Mouse (Mus musculus): ENCODE data around the gene Ino80b.
A peak's percentile ranks its signal among the peaks of the same experiment; 100 is the strongest.

Ino80b gene

GRCm38 (mm10) chr6:83084477-83084876 lies 40.8 kb downstream of the Ino80b start:
- DNase-seq (ENCODE audit: low spot score) = no peak

DNA sequence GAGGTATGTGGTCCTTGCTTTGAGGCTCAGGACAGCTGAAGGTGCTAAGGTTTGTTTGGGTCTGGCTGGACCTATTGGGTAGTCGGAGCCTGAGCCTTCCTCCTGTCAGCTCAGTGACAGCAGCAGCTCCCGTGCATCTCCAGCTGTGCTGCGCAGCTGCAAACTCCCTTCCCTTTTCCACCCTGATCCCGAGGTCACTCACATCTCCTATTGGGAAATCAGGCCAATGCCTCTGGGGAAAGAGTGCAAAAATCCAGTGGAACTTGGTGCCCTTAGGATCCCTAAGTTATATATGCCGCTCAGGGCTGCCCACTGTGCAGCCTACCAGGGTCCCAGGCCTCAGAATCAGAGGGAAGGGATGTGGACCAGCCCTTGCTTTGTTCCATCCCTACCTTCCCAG lies 41.7 kb downstream of the Ino80b start:
- no peak for DNase-seq (ENCODE audit: low spot score)

DNA sequence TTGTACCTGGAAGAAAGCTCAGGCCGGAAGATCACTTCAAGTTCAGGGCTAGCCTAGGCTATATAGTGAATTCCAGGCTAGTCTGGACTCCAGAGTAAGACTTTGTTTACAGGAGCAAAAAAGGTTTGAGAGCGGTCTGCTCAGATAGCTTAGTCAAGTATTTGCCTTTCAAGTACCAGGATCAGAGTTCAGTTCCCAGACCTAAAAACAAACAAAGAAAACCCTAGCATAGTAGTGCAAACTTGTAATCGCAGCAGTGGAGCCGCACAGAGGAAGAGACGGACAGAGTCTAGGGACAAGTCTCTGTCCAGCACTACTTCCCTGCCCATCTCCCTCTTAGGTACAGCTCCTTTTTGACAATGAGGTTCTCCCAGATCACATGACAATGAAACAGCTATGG lies 45.0 kb downstream of the Ino80b start:
- no peak for DNase-seq (ENCODE audit: low spot score)

DNA sequence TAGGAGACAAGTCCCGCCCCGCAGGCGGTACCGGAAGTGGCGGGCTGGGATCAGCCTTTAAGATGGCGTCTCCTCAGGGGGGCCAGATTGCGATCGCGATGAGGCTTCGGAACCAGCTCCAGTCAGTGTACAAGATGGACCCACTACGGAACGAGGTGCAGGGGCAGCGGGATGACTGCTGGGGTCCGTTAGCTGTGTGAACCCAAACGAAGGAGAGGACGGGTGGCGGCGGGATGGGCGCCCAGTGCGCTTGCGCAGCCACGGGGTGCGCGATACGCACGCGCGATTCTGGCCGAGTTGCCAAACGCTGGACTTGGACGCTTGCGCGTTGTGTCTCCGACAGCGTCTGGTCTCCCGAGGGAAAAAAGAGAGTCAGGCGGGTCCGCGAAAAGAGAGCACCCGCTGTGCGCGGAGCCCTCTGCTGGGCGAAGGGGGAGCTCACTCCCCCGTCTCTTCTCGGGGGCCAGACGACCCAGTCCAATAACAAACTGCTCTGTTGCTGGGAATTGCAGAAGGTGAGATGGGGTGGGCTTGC lies 46.8 kb downstream of the Ino80b start:
- DNase-seq (ENCODE audit: low spot score) = peak; percentile 99

- DNase-seq (ENCODE audit: low spot score) = peak; percentile 70
Measured at GRCm38 (mm10) chr6:83077630-83078323, 47.5 kb downstream of the Ino80b start, which contains the start of gene Pcgf1. TSS of gene Pcgf1 (plus strand) at chr6:83077869.

DNA sequence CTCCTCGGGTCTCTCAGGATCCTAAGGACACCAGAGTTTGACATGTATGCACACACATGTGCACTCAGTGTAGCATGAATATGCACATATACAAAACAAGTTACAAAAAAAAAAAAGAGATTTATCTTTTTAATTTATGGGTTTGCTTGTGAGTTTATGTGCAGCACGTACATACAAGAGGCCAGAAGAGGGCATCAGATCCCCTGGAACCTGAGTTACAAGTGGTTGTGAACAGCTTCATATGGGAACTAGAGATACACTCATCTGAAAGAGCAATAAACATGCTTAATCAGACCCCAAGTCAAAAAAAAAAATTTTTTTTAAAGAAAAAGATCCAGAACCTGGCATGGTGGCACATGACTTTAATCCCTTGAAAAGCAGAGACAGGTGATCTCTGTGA lies 50.3 kb downstream of the Ino80b start:
- no peak for DNase-seq (ENCODE audit: low spot score)
